Mouse (Mus musculus) monocyte, adult 5-6 weeks (primary cell): ENCODE data around the gene Tex21. TPM values are rescaled to one million over a fixed set of nuclear protein-coding genes. Genes with fewer than 3 reads are reported as not detected.

ENCODE experiments used
- ATAC-seq: fragments of 153-309, 156-312 bp; replicated peaks from 2 replicates; pipeline ENCODE4 v1.8.0; 2017; ENCODE audit warnings: mild to moderate bottlenecking; ENCODE audit not compliant: low TSS enrichment, insufficient number of reproducible peaks, severe bottlenecking, poor library complexity, low FRiP score
- total RNA-seq: library from RNA; stranded (forward); fragments of 200-1000, 200-491, 200-594 nt; gene quantifications from 3 replicates; pipeline ENCODE4 v1.2.3, GENCODE M21; 2017

Gene Tex21
- 1.3 TPM in 1 of 3 replicates, not detected in the others for total RNA-seq

- no peak for ATAC-seq
Observed at GRCm38 (mm10) chr12:76246646-76247045, at the start of gene Tex21. Gene Tex21 (minus strand): TSS chr12:76246746.

- no peak for ATAC-seq
Observed at GRCm38 (mm10) chr12:76293192-76293591, 46.6 kb upstream of the Tex21 start.

DNA sequence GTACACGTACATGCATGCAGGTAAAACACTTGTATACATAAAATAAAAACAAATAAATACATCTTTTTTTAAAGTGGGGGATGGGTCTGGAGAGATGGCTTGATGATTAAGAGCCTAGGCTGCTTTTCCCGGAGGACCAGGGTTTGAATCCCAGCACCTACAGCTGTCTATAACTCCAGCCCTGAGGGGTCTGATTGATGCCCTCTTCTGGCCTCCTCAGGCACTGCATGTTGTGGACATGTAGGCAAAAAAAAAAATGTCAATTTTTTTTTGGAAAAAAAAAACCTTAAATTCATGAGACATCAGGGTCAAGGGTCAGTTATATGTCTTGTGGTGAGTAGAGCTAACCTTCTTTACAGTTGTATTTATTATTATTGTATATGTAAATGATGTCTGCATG, 43.7 kb upstream of the Tex21 start:
- no peak for ATAC-seq

- no peak for ATAC-seq
Observed at GRCm38 (mm10) chr12:76289428-76289827, 42.9 kb upstream of the Tex21 start.

DNA sequence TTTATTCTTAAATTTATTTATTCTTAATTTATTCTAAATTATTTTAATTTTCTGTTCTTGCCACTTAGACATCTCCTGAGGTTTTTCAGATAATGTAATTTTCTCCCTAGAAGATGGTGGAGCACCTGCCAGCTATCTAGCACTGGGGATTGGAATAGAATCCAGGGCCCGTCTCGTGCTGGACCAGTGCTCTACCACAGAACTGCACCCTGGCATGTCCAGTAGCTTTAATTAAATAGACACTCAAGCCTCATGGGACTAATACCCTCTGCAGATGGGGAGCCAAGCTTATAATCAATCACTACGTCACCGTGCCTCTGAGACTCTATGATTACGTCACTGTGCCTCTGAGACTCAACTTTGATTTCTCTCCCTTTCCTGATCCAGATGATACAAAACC, 41.9 kb upstream of the Tex21 start:
- ATAC-seq, result no peak

DNA sequence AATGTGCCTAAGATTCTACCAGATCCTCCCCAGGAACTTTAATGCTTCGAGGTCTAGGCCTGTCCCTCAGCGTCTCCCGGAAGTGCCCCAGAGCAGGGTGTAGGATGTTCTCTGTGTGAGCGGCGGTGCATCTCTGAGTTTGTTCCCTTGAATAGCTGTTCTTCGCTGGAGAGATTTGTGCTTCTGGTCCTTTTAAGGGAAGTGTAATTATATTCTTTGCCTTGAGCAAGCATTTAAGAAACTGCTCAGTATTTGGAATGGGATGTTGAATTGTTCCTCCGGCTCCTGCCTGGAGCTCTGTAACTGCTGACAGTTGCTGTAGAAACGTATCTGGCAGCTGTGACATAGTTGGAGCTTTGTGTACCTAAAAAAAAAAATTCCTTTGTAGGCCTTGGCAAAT, 41.4 kb upstream of the Tex21 start:
- ATAC-seq, result no peak

DNA sequence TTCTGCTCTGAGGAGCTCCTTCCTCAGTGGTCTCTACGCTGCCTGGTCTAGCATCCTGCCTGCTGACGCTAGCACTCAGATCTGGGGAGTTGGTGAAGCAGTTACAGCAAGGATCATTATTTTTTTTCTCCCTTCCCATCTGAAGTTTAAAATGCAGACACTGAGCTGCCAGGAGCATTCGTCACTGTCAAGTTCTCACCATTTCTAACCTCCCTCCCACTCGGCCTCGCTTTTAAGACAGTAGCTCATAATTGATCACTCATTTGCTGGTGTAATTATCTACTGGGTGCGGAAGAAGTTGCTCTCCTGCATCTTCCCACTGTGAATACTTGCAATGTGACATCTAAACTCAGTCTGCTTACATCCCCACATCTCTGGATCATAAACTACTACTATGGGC, 38.9 kb upstream of the Tex21 start:
- ATAC-seq, result no peak

GRCm38 (mm10) chr12:76282532-76283173, 36.1 kb upstream of the Tex21 start:
- no peak for ATAC-seq

GRCm38 (mm10) chr12:76282132-76282531, 35.6 kb upstream of the Tex21 start:
- no peak for ATAC-seq

GRCm38 (mm10) chr12:76281111-76281660, 34.6 kb upstream of the Tex21 start:
- ATAC-seq, result no peak

DNA sequence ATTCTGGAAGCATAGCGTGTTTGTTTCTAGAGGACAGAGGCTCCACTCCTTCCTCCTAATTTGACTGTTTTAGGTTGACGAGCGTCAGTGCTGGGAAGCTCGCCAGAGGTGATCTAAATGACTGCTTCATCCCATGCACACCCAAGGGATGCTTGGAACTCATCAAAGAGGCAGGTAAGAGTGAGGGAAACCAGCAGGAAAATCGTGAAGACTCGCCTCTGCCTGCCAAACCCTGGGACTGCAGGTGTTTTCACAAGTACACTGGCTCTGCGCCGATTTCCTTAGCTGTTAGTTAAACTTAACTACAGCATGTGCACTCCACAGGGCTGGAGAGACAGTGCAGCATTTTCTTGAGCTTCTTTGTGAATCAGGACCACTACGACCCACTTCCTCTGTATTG, 34.0 kb upstream of the Tex21 start:
- ATAC-seq, result no peak

- ATAC-seq, result no peak
Observed at GRCm38 (mm10) chr12:76278209-76278608, 31.7 kb upstream of the Tex21 start.

DNA sequence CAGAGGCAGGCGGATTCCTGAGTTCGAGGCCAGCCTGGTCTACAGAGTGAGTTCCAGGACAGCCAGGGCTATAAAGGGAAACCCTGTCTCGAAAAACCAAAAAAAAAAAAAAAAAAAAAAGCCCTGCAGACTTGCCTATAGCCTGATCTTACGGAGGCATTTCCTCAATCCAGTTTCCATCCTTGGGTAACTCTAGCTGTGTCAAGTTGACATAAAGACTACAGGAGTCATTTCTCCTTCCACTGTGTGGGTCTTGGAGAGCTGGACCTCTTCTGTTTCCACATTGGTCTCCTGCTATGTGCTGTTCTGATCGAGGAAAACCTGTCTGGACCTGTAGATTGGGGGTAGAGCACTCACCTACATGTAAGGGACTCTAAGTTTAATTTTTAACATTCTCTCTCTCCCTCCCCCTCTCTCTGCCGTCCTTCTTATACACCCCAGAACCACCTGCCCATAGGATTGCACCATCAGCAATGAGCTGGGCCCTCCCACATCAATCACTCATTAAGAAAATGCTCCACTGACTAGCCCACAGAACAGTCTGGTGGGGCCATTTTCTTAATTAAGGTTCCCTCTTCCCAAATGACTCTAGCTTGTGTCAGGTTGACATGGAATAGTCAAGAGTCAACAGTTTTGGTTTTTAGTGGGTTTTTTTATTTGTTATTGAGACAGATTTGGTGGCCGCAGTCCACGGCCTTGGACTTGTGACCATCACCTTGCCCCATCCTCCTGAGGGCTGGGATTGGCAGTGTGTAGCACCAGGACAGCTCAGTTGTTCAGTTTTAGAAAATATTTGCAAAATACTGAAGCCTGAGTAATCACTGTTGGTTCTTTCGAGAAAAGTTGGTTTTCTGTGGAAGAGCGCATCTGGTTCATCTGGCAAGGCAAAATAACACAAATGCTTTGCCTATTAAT, 26.3 kb upstream of the Tex21 start:
- ATAC-seq, result no peak

- ATAC-seq, result no peak
Observed at GRCm38 (mm10) chr12:76271516-76271915, 25.0 kb upstream of the Tex21 start.

DNA sequence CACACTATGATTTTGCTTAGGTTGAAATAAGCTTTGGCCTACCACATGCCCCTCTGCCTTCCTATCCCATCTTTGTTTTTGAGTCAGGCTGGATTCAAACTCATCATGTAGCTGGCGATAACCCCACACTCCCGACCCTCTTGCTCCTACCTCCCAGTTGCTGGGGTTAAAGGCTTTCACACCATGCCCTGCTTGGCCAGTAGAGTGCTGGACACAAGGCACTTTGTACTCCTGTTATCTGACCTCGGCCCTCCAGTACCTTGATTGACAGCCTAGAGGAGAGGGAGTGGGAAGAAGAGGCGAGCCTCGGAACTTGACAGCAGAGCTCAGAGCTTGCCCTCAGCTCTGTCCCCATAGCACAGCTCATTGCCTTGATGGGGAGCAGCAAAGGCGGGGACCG, 22.6 kb upstream of the Tex21 start:
- ATAC-seq, result no peak

DNA sequence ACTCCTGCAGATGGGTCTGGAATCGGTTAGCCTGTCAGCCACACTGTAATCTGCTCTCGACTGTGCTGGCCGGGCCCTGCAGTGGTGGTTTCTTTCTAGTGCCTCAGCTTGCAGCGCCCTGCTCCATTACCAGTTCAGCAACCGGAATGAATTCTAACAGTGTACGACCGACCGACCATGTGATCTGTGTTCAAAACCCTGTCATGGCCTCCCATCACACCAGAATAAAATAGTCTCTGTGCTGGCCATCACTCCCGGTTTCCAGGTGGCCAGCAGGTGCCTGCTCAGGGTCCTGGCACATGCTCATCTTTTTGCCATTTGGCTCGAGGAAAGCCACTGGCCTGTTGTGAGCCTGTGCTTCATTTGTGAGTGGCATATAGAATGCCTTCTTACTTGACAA, 22.1 kb upstream of the Tex21 start:
- ATAC-seq, result no peak

DNA sequence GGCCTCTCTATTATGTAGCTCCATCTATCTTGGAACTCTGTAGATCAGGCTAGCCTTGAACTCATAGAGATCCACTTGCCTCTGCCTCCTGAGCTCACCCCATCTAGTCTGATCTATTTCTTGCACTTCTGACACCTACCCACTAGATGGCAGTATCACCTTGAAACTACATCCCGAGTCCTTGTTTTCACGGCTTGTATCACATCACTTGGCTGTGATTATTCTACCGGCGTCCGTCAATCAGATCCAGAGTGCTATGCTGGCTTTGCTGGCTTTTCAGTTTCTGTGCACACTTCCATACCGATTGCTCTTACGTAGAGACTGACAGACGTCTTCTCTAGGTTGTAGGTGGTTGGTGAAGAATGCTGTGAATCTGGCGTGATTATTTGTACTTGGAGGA, 20.3 kb upstream of the Tex21 start:
- peak; percentile 75; the same call in 1 of the 2 replicates for ATAC-seq

DNA sequence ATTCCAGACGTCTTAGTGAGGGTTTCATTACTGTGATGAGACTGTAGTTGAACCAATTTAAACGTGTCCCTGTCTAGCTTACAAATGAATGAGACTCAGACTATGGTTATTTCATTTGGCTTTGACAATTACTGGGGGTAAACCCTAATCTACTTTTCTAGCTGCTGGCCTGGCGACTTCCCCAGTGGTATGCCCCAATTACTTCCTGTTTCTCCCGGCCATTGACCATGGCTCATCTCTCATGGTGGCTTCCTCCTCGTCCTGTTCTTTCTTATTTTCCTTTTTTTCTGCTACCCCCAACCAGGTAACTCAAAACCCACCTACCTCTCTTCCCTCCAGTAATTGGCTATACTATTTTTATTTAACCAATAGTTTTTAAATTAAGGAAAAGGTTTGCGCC, 18.5 kb upstream of the Tex21 start:
- no peak; the same call in 1 of the 2 replicates for ATAC-seq

GRCm38 (mm10) chr12:76264325-76264965, 17.9 kb upstream of the Tex21 start:
- no peak for ATAC-seq
